Mouse (Mus musculus) hindbrain, embryonic 16.5 days (tissue): ENCODE data around the gene Col25a1. TPM values are rescaled to one million over a fixed set of nuclear protein-coding genes. Genes with fewer than 3 reads are reported as not detected.

ENCODE experiments used
- ATAC-seq: fragments of 200-750 bp; cut with Nextera tagmentation; 2 replicates; pipeline ENCODE4 v1.8.0; 2017; ENCODE audit warnings: moderate TSS enrichment, moderate library complexity
- H3K27ac ChIP-seq: fragments of 300-500 bp; sonication (generic); 2 replicates; pipeline ENCODE4 v1.5.1; 2014; ENCODE audit warnings: low read depth, mild to moderate bottlenecking, control low read depth, low read length, moderate library complexity
- H3K27me3 ChIP-seq: fragments of 300-500 bp; sonication (generic); replicated peaks from 2 replicates; pipeline ENCODE4 v1.6.1; 2014; ENCODE audit warnings: low read length; ENCODE audit not compliant: control insufficient read depth, insufficient read depth
- H3K36me3 ChIP-seq: fragments of 300-500 bp; sonication (generic); 2 replicates; pipeline ENCODE4 v1.6.1; 2014; ENCODE audit warnings: mild to moderate bottlenecking, low read length, moderate library complexity, mixed read lengths; ENCODE audit not compliant: control insufficient read depth, insufficient read depth
- H3K4me1 ChIP-seq: fragments of 300-500 bp; sonication (generic); 2 replicates; pipeline ENCODE4 v1.6.1; 2014; ENCODE audit warnings: low read depth, low read length; ENCODE audit not compliant: control insufficient read depth, insufficient read depth
- H3K4me2 ChIP-seq: fragments of 300-500 bp; sonication (generic); 2 replicates; pipeline ENCODE4 v1.6.1; 2014; ENCODE audit warnings: mild to moderate bottlenecking, low read length, control low read depth, moderate library complexity
- H3K4me3 ChIP-seq: fragments of 300-500 bp; sonication (generic); 2 replicates; pipeline ENCODE4 v1.5.1; 2014; ENCODE audit warnings: mild to moderate bottlenecking, low read length, control low read depth, moderate library complexity
- H3K9ac ChIP-seq: fragments of 300-500 bp; sonication (generic); 2 replicates; pipeline ENCODE4 v1.6.1; 2014; ENCODE audit warnings: low read depth, mild to moderate bottlenecking, control low read depth, low read length, moderate library complexity
- H3K9me3 ChIP-seq: fragments of 300-500 bp; sonication (generic); 2 replicates; pipeline ENCODE4 v1.6.1; 2014; ENCODE audit warnings: mild to moderate bottlenecking, low read length, moderate library complexity; ENCODE audit not compliant: control insufficient read depth
- WGBS: fragments of 180-500 bp; shearing (Covaris S2); extraction: QIAGEN DNeasy Blood & Tissue Kit; methylation state at CpG from one replicate; pipeline ENCODE4 v1.1.7; 2014; 5-methylcytosine and 5-hydroxymethylcytosine counted together
- polyA plus RNA-seq: library from polyadenylated mRNA; unstranded; fragments of >200 nt; fragmentation: Nextera tagmentation; extraction: Ambion mirVana; gene quantifications from 2 replicates; pipeline ENCODE4 v1.2.1, GENCODE M21; 2015

Gene Col25a1
- polyA plus RNA-seq, result 4.8 and 5.0 TPM in 2 replicates

DNA sequence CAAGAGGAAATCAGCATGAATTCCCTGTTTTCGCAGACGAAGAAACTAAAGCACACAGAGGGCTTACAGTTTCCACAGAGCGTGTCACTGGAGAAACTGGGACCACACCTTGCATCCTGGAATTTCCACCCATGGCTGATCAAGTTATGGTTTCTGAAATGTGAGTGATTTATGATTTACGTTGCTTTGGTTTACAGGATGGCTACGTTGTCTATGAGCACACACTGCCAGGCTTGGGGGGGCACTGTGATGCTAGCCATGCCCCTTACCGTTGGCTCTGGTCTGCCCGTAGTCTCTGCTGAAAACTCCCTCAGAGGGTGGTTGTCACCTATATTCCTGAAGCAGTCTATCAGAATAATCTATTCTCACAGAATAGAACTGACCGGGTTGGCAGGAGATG lies at the start of gene Col25a1:
Gene Col25a1 (plus strand): TSS at position 301 of the 400 bp plus-strand sequence.
- no peak within 1 kb of the TSS for H3K27ac ChIP-seq
- no peak within 1 kb of the TSS for H3K9ac ChIP-seq
- H3K4me1 ChIP-seq, result no peaks in the 10 kb centered on the region; the same call in 1 of the 2 replicates
- no peaks in the 10 kb centered on the region for H3K9me3 ChIP-seq
- H3K36me3 ChIP-seq, result no peaks in the 10 kb centered on the region
- no peaks in the 10 kb centered on the region for H3K27me3 ChIP-seq
- no peak within 1 kb of the TSS for H3K4me3 ChIP-seq
- ATAC-seq, result no peak
- 83% methylated on average over 8 of the region's 8 CpGs for WGBS
- H3K4me2 ChIP-seq, result no peak within 1 kb of the TSS

DNA sequence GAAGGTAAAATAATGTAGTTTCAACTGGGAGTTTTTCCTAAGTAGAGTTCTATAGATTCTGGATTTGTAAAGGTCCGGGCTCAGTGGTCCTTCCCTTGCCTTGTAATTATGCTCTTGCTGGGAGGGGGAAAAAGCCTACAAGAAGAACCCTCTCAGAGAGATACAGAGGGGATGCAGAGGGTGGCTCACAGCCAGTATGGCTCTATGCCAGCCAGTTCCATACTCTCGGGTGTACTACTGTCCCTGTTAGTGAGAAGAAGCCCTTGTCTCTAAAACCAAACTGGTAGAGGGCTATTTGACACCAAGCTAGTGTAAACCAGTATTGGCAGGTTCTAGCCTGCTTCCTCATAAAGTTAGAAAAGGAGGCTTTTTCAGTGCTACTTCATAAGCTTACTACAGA lies 48.0 kb upstream of the Col25a1 start:
- H3K36me3 ChIP-seq, result no peaks in the 10 kb centered on the region
- H3K4me3 ChIP-seq, result no peak overlapping the region
- no peak overlapping the region for H3K9ac ChIP-seq
- H3K27me3 ChIP-seq, result no peaks in the 10 kb centered on the region
- no peaks in the 10 kb centered on the region for H3K9me3 ChIP-seq
- H3K4me1 ChIP-seq, result no peaks in the 10 kb centered on the region
- H3K4me2 ChIP-seq, result no peak overlapping the region
- ATAC-seq, result no peak
- whole genome bisulfite sequencing, result 52% methylated on average over 2 of the region's 2 CpGs
- no peak overlapping the region for H3K27ac ChIP-seq

DNA sequence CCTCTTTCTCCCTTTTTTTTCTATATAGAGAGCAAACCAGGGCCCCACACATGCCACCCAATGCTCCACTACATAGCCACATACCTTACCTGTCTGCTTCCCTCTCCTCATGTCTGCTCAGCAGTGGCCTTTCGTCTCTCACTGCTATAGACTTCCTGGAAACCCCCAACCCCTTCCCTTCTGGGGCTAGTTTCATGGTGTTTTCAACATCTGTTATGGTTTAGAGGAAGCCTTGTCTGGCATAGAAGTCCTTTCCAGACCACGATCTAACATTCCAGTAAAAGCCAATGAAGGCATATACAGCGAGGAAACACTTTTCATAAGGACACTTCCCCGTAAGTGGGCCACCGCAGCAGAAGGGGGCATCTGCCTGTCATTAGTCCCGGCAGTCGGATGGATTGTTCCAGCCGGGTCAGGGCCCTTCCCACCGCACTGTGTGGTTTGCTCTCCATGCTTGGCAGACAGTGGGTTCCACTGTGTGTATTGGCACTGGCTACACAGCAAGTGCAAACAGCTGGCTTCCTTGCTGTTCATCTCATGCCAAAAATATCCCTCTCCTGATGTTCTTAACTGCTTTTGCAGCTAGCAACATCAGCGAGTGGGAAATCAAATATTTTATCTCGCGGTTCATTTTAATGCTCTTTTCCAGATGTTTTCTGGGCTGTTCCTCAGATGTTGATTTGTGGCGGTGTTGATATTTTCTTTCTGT lies 44.8 kb upstream of the Col25a1 start:
- Histone ChIP-seq H3K9ac (no peak overlapping the region), H3K36me3 (no peaks in the 10 kb centered on the region), H3K4me3 (no peak overlapping the region), H3K27me3 (no peaks in the 10 kb centered on the region), H3K4me2 (no peak overlapping the region), H3K4me1 (no peaks in the 10 kb centered on the region), H3K9me3 (no peaks in the 10 kb centered on the region), H3K27ac (no peak overlapping the region)
- ATAC-seq, result no peak
- WGBS, result 70% methylated on average over 13 of the region's 13 CpGs

- no peak for ATAC-seq
- Histone ChIP-seq H3K4me2 (no peak overlapping the region), H3K27ac (no peak overlapping the region), H3K9ac (no peak overlapping the region), H3K9me3 (no peaks in the 10 kb centered on the region), H3K4me3 (no peak overlapping the region), H3K36me3 (no peaks in the 10 kb centered on the region), H3K27me3 (no peaks in the 10 kb centered on the region), H3K4me1 (no peaks in the 10 kb centered on the region)
- 83% methylated on average over 9 of the region's 9 CpGs for WGBS
Measured at GRCm38 (mm10) chr3:130087466-130087865, 43.8 kb upstream of the Col25a1 start.

DNA sequence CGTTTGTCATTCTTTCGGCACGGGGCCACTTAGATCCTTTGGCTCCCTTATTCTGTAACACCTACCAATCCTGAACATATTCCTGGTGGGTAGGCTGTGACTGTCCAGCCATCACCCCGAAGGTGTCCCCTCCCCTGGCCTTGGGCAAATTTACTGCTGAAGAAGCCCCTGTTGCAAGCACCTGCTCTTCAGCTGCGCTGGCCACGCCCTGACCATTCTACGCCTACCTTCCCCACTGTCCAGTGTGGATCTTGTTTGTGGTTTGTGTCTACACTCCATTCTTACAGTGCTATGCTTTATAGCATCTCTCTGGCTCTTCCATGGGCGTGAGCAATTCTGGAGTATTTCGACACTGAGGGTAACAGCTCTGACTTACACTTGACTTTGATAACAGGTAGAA lies 42.6 kb upstream of the Col25a1 start:
- ATAC-seq, result no peak
- Histone ChIP-seq H3K27ac (no peak overlapping the region), H3K9me3 (no peaks in the 10 kb centered on the region), H3K27me3 (no peaks in the 10 kb centered on the region), H3K4me3 (no peak overlapping the region), H3K36me3 (no peaks in the 10 kb centered on the region), H3K4me2 (no peak overlapping the region), H3K4me1 (no peaks in the 10 kb centered on the region), H3K9ac (no peak overlapping the region)
- 87% methylated on average over 9 of the region's 9 CpGs for WGBS

- Histone ChIP-seq H3K4me3 (no peak overlapping the region), H3K9ac (no peak overlapping the region), H3K36me3 (no peaks in the 10 kb centered on the region), H3K27ac (no peak overlapping the region), H3K4me2 (no peak overlapping the region), H3K27me3 (no peaks in the 10 kb centered on the region), H3K9me3 (no peaks in the 10 kb centered on the region), H3K4me1 (no peaks in the 10 kb centered on the region)
- no peak for ATAC-seq
- 60% methylated on average over 9 of the region's 9 CpGs for WGBS
Measured at GRCm38 (mm10) chr3:130090460-130090859, 40.8 kb upstream of the Col25a1 start.

DNA sequence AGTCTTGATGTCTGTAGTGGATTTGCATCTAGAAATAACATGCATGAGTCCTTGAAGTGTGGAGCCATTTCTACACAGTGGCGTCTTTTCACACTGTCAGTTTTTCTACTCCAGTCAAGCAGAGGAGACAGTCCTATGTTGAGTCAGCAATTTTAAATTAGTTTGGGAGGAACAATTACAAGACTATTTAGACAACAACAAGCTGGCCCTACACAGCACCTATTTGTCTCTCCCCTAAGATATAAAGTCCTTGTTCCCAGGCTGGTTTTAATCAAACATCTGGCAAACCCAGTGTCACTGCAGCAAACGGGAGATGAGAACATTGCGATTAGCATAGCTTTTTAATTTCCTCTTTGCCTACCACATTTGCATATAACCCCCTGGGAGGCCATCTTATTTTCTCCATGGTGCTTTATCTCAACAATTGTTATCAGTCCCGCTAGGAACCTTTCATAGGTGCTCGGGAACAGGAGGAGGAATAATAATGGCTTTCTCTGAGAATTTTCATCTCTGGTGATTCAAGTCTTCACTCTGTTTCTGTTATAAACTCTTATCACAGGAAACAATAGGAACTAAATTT lies 37.1 kb upstream of the Col25a1 start:
- H3K27ac ChIP-seq, result no peak overlapping the region
- no peak for ATAC-seq
- 35% methylated on average over 5 of the region's 5 CpGs for WGBS

DNA sequence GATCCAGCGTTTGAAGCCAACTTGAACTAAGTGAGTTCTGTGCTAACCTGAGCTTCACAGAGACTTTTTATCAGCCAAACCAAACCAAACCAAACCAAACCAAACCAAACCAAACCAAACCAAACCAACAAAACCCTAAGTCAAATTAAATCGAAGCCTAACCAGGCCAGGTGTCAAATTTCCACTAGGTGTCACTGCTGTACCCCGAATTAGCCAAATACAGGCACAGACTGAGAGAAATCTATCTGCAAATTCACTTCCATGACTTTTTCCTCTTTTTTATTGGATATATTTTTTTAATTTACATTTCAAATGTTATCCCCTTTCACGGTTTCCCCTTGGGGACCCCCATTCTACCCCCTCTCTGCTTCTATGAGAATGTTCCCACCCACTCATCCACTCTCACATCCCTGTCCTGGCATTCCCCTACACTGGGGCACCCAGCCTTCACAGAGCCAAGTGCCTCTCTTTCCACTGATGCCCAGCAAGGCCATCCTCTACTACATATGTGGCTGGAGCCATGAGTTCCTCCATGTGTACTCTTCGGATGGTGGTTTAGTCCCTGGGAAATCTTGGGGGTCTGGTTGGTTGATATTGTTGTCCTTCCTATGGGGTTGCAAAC lies 36.0 kb upstream of the Col25a1 start:
- peak; percentile 75 for ATAC-seq
- H3K4me3 ChIP-seq, result no peak overlapping the region
- H3K27me3 ChIP-seq, result no peaks in the 10 kb centered on the region
- 47% methylated on average over 5 of the region's 5 CpGs for WGBS
- no peak overlapping the region for H3K4me2 ChIP-seq
- H3K4me1 ChIP-seq, result no peaks in the 10 kb centered on the region
- no peaks in the 10 kb centered on the region for H3K9me3 ChIP-seq
- H3K9ac ChIP-seq, result no peak overlapping the region
- H3K27ac ChIP-seq, result no peak overlapping the region
- H3K36me3 ChIP-seq, result no peaks in the 10 kb centered on the region

More for the DNA sequence above, 37.1 kb upstream of the Col25a1 start:
- Histone ChIP-seq H3K4me3 (no peak overlapping the region), H3K27me3 (no peaks in the 10 kb centered on the region), H3K9ac (no peak overlapping the region), H3K4me1 (no peaks in the 10 kb centered on the region), H3K9me3 (no peaks in the 10 kb centered on the region), H3K4me2 (no peak overlapping the region), H3K36me3 (no peaks in the 10 kb centered on the region)

DNA sequence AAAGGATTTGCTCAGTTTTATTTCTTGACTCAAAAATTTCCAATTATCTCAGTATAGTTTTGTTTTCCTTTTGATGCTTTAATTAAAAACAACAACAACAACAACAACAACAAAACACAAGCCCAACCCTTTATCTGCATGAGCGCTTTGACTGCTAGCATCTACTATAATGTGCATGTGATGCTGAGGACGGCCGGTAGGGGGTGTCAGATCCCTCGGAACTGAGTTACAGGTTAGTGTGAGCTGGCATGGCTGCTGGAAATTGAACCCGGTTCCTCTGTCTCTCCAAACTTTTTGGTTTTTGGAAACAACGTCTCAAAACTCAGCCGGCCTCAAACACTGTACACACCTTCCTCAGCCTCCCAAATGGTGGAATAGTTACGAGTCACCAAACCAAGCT lies 27.8 kb upstream of the Col25a1 start:
- no peaks in the 10 kb centered on the region for H3K36me3 ChIP-seq
- H3K9ac ChIP-seq, result no peak overlapping the region
- H3K27ac ChIP-seq, result no peak overlapping the region
- H3K9me3 ChIP-seq, result no peaks in the 10 kb centered on the region
- no peak overlapping the region for H3K4me3 ChIP-seq
- H3K27me3 ChIP-seq, result no peaks in the 10 kb centered on the region
- no peak overlapping the region for H3K4me2 ChIP-seq
- no peaks in the 10 kb centered on the region for H3K4me1 ChIP-seq
- 78% methylated on average over 8 of the region's 8 CpGs for WGBS
- ATAC-seq, result no peak
